Mouse (Mus musculus) granulocyte monocyte progenitor cell, adult 5-6 weeks (primary cell): Measurements from ENCODE around the gene Iglon5. TPM values are rescaled to one million over a fixed set of nuclear protein-coding genes. Genes with fewer than 3 reads are reported as not detected.

ENCODE experiments used
- ATAC-seq: replicated peaks from 2 replicates; pipeline ENCODE4 v1.8.0; 2016; ENCODE audit warnings: mild to moderate bottlenecking, moderate TSS enrichment, inconsistent platforms; ENCODE audit not compliant: poor library complexity, severe bottlenecking
- total RNA-seq, 2 experiments: library from RNA; stranded (forward) in 1 of 2; stranded (reverse) in 1 of 2; fragments of 200-712, 200-1000 nt in 1 of 2; fragments of >200 nt in 1 of 2; fragmentation: Nextera tagmentation in 1 of 2; gene quantifications; 2 replicates each; pipeline ENCODE4 v1.2.3; 2014 to 2017

Gene Iglon5
- total RNA-seq, 2 experiments from 2014 or later, result not detected

DNA sequence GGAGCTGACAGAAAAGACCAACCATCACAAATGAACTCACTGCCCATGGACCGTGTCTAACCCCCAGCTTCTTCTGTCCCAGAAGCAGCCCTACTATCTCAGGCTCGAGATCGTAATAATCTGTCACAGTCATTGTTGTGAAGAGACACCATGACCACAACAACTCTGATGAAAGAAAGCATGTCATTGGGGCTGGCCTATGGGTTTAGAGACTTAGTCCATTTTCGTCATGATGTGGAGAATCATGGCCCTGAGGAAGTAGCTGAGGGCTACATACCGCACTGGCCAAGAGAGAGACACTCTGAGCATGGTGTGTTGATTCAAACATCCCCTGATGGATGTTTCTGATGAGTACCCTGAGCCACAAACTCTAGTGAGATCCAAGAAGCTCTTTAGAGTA lies 55.2 kb downstream of the Iglon5 start:
- ATAC-seq, result no peak

GRCm38 (mm10) chr7:43432891-43433290 lies 57.0 kb downstream of the Iglon5 start:
- no peak for ATAC-seq

DNA sequence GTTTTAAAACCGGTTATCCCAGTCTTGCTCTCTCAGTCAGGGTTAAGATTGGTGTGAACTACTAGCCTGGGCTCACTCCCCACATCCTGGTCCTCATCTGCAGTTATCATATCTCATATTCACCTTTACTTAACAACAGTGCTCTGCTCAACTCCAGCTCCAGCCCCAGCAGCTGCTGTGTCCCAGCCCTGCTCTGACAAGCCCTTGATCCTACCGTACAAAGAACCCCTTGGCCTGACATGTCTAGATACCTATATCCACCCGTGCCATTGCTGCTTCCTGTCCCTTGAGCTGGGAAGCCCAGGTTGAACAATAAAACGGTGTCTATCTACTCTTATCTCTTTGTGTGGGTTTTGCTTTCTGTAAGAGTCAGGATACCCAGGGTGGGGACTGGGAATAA lies 60.4 kb downstream of the Iglon5 start:
- ATAC-seq, result no peak

- no peak for ATAC-seq
Observed at GRCm38 (mm10) chr7:43427406-43427805, 62.5 kb downstream of the Iglon5 start, which contains the start of gene Lim2. Gene Lim2 (plus strand): TSS chr7:43427670.

DNA sequence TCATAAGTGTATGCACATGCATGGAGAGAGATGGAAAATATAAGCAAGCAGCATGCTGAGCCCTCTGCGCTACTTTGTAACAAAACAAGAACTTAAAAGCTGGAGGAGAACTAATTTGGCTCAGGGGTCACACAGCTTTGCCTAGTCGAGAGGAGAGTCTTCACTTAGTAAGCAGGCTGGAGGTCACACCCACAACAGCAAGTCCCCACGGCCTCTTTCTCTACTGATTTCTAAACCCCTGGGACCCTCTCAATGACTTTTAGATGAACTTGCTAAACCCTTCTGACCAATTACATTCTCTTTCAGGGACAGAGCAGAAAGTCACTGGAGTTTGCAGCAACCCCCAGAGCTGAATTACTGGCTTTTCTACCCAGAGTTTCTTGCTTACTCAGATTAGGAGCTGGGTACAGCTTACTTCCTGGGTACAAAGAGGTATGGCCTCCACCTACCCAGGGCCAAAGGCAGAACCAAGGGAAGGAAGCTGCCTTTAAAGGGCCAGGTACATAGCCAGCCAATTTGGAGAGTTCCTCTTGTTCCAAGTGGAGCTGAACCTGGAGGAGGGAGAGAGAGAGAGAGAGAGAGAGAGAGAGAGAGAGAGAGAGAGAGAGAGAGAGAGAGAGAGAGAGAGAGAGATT lies 65.8 kb downstream of the Iglon5 start:
- no peak for ATAC-seq

GRCm38 (mm10) chr7:43422995-43423617 lies 66.8 kb downstream of the Iglon5 start:
- ATAC-seq, result peak; percentile 93

Other genes starting within 250 kb of the Iglon5 start
- gene Zfp715, start 176.8 kb downstream of the Iglon5 start, total RNA-seq (2014; fragmentation: Nextera tagmentation), result 17.7 and 20.7 TPM in 2 replicates
- gene Zfp715, start 176.8 kb downstream of the Iglon5 start, total RNA-seq (2017), result 13.3 and 22.0 TPM in 2 replicates
- 11.6 and 16.5 TPM in 2 replicates for gene Siglecf, start 138.7 kb downstream of the Iglon5 start, total RNA-seq (2014; fragmentation: Nextera tagmentation)
- 19.2 and 22.0 TPM in 2 replicates for gene Siglecf, start 138.7 kb downstream of the Iglon5 start, total RNA-seq (2017)
- 11.9 and 27.5 TPM in 2 replicates for gene Siglecg, start 81.9 kb downstream of the Iglon5 start, total RNA-seq (2014; fragmentation: Nextera tagmentation)
- gene Siglecg, start 81.9 kb downstream of the Iglon5 start, total RNA-seq (2017), result 11.8 and 12.6 TPM in 2 replicates
- not detected in 2 replicates for gene Lim2, start 62.4 kb downstream of the Iglon5 start, total RNA-seq (2014; fragmentation: Nextera tagmentation)
- gene Lim2, start 62.4 kb downstream of the Iglon5 start, total RNA-seq (2017), result 0.05 TPM in 1 of 2 replicates, not detected in the other
- gene Nkg7, start 53.0 kb downstream of the Iglon5 start, total RNA-seq (2014; fragmentation: Nextera tagmentation), result 772 and 862 TPM in 2 replicates
- gene Nkg7, start 53.0 kb downstream of the Iglon5 start, total RNA-seq (2017), result 227 and 400 TPM in 2 replicates
- gene Cldnd2, start 49.3 kb downstream of the Iglon5 start, total RNA-seq (2014; fragmentation: Nextera tagmentation), result 2.4 TPM in 1 of 2 replicates, not detected in the other
- 0.52 TPM in 1 of 2 replicates, not detected in the other for gene Cldnd2, start 49.3 kb downstream of the Iglon5 start, total RNA-seq (2017)
- 485 and 520 TPM in 2 replicates for gene Etfb, start 46.0 kb downstream of the Iglon5 start, total RNA-seq (2014; fragmentation: Nextera tagmentation)
- 676 and 828 TPM in 2 replicates for gene Etfb, start 46.0 kb downstream of the Iglon5 start, total RNA-seq (2017)
- gene Gm45233, start 45.9 kb downstream of the Iglon5 start, total RNA-seq (2014; fragmentation: Nextera tagmentation), result 0.43 TPM in 1 of 2 replicates, not detected in the other
- 5.7 TPM in 1 of 2 replicates, not detected in the other for gene Gm45233, start 45.9 kb downstream of the Iglon5 start, total RNA-seq (2017)
- 5.9 and 10.4 TPM in 2 replicates for gene Vsig10l, start 26.9 kb downstream of the Iglon5 start, total RNA-seq (2014; fragmentation: Nextera tagmentation)
- gene Vsig10l, start 26.9 kb downstream of the Iglon5 start, total RNA-seq (2017), result 4.3 and 4.4 TPM in 2 replicates
- not detected in 2 replicates for gene 4931406B18Rik, start 15.9 kb upstream of the Iglon5 start, total RNA-seq (2014; fragmentation: Nextera tagmentation)
- gene 4931406B18Rik, start 15.9 kb upstream of the Iglon5 start, total RNA-seq (2017), result not detected in 2 replicates
- 4.0 and 5.7 TPM in 2 replicates for gene Cd33, start 54.4 kb upstream of the Iglon5 start, total RNA-seq (2014; fragmentation: Nextera tagmentation)
- 2.9 and 4.1 TPM in 2 replicates for gene Cd33, start 54.4 kb upstream of the Iglon5 start, total RNA-seq (2017)
- gene Zfp658, start 72.2 kb upstream of the Iglon5 start, total RNA-seq (2014; fragmentation: Nextera tagmentation), result 1.7 and 1.9 TPM in 2 replicates
- gene Zfp658, start 72.2 kb upstream of the Iglon5 start, total RNA-seq (2017), result 0.98 and 1.5 TPM in 2 replicates
- 9.9 and 19.2 TPM in 2 replicates for gene Zfp719, start 89.5 kb upstream of the Iglon5 start, total RNA-seq (2014; fragmentation: Nextera tagmentation)
- gene Zfp719, start 89.5 kb upstream of the Iglon5 start, total RNA-seq (2017), result 7.8 and 10.8 TPM in 2 replicates
- 1.4 TPM in 1 of 2 replicates, not detected in the other for gene Zfp819, start 117.1 kb upstream of the Iglon5 start, total RNA-seq (2014; fragmentation: Nextera tagmentation)
- 0.17 and 0.98 TPM in 2 replicates for gene Zfp819, start 117.1 kb upstream of the Iglon5 start, total RNA-seq (2017)
- 0.28 TPM in 1 of 2 replicates, not detected in the other for gene Ceacam18, start 144.6 kb upstream of the Iglon5 start, total RNA-seq (2014; fragmentation: Nextera tagmentation)
- not detected in 2 replicates for gene Ceacam18, start 144.6 kb upstream of the Iglon5 start, total RNA-seq (2017)
- gene Siglece, start 170.1 kb upstream of the Iglon5 start, total RNA-seq (2014; fragmentation: Nextera tagmentation), result 13.1 and 15.1 TPM in 2 replicates
- gene Siglece, start 170.1 kb upstream of the Iglon5 start, total RNA-seq (2017), result 5.2 and 9.0 TPM in 2 replicates
- 5.6 and 8.7 TPM in 2 replicates for gene Ctu1, start 181.9 kb upstream of the Iglon5 start, total RNA-seq (2014; fragmentation: Nextera tagmentation)
- gene Ctu1, start 181.9 kb upstream of the Iglon5 start, total RNA-seq (2017), result 5.5 and 9.5 TPM in 2 replicates
- not detected in 2 replicates for gene Klk14, start 200.3 kb upstream of the Iglon5 start, total RNA-seq (2014; fragmentation: Nextera tagmentation)
- not detected in 2 replicates for gene Klk14, start 200.3 kb upstream of the Iglon5 start, total RNA-seq (2017)
- not detected in 2 replicates for gene Klk13, start 222.5 kb upstream of the Iglon5 start, total RNA-seq (2014; fragmentation: Nextera tagmentation)
- gene Klk13, start 222.5 kb upstream of the Iglon5 start, total RNA-seq (2017), result not detected in 2 replicates